Mouse (Mus musculus): ENCODE measurements around the gene Dmd.

- TF ChIP-seq CTCF (IDR thresholded peaks at IDR 0.05; ENCODE audit: low read depth), result peak; percentile 33; the same call in 1 of the 2 replicates
- TF ChIP-seq EP300 (IDR thresholded peaks at IDR 0.05; ENCODE audit: low read depth), result no peak
These were observed 791.9 kb downstream of the Dmd start for GRCm38 (mm10) chrX:83740533-83740932.
